Mouse (Mus musculus) liver, embryonic 14.5 days (tissue): ENCODE measurements around the gene Adcy6.

Source experiments
- CTCF ChIP-seq: IDR thresholded peaks from 2 replicates; pipeline ENCODE4 v1.5.1; 2016; ENCODE audit warnings: antibody characterized with exemption, low read depth, control low read depth
- EP300 ChIP-seq: IDR thresholded peaks from 2 replicates; pipeline ENCODE4 v1.6.1; 2016; ENCODE audit warnings: antibody characterized with exemption, low read depth

DNA sequence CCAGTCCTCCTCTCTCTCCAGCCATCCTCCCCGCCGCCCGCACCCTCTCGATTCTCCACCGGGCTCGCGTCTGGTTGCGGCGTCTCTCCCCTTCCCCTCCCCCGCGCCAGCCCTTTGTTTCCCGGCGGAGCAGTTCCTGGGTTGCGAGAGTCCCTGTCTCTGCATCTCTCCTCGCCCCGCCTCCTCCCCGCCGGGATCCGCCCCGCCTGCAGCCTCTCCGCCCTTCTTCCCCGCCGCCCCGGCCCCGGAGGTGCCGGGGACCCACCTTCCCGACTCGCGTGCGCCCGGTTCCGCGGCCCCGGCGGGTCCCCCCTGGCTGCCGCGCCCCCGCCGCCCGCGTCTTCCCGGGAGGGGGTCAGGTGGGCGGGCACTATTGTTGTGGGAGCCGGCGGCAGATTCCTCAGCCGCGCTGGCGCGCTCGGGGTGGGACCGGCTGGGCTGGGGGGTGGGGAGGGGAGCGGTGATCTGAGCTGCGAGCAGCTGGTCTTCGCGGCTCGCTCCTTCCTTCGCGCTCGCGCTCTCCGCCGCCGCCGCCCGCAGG, 24.7 kb upstream of the Adcy6 start:
- TF ChIP-seq CTCF (no peak), EP300 (no peak)
